16 mouse cellular contexts compared by ENCODE assay signal in the genomic region with DNA sequence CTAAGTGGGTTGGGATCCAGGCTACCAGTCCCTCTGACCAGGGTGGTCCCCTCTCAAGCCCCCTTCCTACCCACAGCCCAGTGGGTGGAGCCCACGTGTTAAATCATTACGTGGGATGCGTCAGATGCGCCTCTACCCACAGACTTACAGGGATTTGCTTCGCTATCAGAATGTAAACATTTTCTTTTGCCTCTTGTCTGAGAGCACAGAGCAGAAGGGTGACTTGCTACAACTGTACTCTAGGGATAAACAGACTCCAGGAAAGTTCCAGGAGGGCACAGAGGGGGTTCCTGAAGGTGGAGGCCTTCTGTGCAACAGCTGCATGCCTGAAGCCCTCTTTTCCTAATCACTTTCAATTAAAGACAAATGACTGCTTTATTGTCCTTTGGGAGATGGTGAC.
DNase-seq lines count a peak whose midpoint lies in the region; ATAC-seq and TF ChIP-seq lines count a peak whose summit lies in the region.
"Had no signal": no experiment of that assay in that cellular context is flagged by ENCODE, and none has a peak within 500 bp of the region (broad histone marks: within the 10 kb centered on the region; RNA-seq: fewer than 3 reads in every experiment).

No protein-coding gene starts in this region.

- 23% methylated on average over 5 of the region's 5 CpGs for WGBS in heart, embryonic 10.5 days
- 69% methylated on average over 5 of the region's 5 CpGs for WGBS in heart, adult 2 months
- WGBS in kidney, embryonic 16.5 days: 42% methylated on average over 5 of the region's 5 CpGs
- WGBS in liver, postnatal 0 days (ENCODE audit: insufficient replicate concordance): 62% methylated on average over 5 of the region's 5 CpGs

- H3K36me3 ChIP-seq in heart, embryonic 10.5 days: 0 out of 2 replicates have a peak, but pooled peaks cover 7% of the 10 kb centered on the region
- H3K36me3 ChIP-seq in heart, adult 2 months (ENCODE audit: control insufficient read depth, insufficient read depth, low read length): peaks cover 2% of the 10 kb centered on the region; the same call in 1 of the 2 replicates
- H3K36me3 ChIP-seq in kidney, embryonic 16.5 days (ENCODE audit: insufficient read depth, low read length): peaks cover 10% of the 10 kb centered on the region; the same call in 1 of the 2 replicates
- H3K36me3 ChIP-seq in liver, postnatal 0 days (replicated peaks; ENCODE audit: insufficient read depth, low read length): peaks cover 3% of the 10 kb centered on the region; the same call in 1 of the 2 replicates
- H3K36me3 ChIP-seq: hindbrain, embryonic 10.5 days; midbrain, embryonic 12.5 days had no signal

- no peaks in the 10 kb centered on the region for H3K27me3 ChIP-seq in heart, embryonic 10.5 days (ENCODE audit: insufficient read depth, poor library complexity, severe bottlenecking)
- H3K27me3 ChIP-seq in heart, adult 2 months (ENCODE audit: control insufficient read depth, insufficient read depth, low read length): no peaks in the 10 kb centered on the region
- no peaks in the 10 kb centered on the region for H3K27me3 ChIP-seq in kidney, embryonic 16.5 days (ENCODE audit: insufficient read depth, low read length)
- no peaks in the 10 kb centered on the region for H3K27me3 ChIP-seq in liver, postnatal 0 days (ENCODE audit: insufficient read depth, low read length)
- H3K27me3 ChIP-seq: embryonic facial prominence, embryonic 12.5 days; midbrain, embryonic 12.5 days had no signal

- ATAC-seq in kidney, embryonic 16.5 days (ENCODE audit: low FRiP score, low TSS enrichment): no peak
- ATAC-seq in liver, postnatal 0 days: peak; percentile 30; the same call in 1 of the 2 replicates
- no peak for ATAC-seq in erythroid progenitor cell, adult 5-6 weeks (replicated peaks; ENCODE audit: low FRiP score, poor library complexity, severe bottlenecking)

- no peak for TF ChIP-seq CTCF in heart, adult 2 months (IDR thresholded peaks at IDR 0.05)
- no peak for TF ChIP-seq CTCF in bone marrow macrophage, adult 2 months (IDR thresholded peaks at IDR 0.05; ENCODE audit: low read depth, low read length)
- TF ChIP-seq CTCF in liver, postnatal 0 days (IDR thresholded peaks at IDR 0.05; ENCODE audit: low read depth): no peak

- DNase-seq in heart, embryonic 10.5 days (ENCODE audit: low spot score): no peak
- DNase-seq in heart, adult 2 months: no peak
- no peak for DNase-seq in kidney, postnatal 4 days
- DNase-seq in liver, postnatal 0 days: no peak
- no peak for DNase-seq in layer of hippocampus, adult 18-20 months (ENCODE audit: low spot score in 2 of 2)
- DNase-seq: cerebellum, adult 8-10 months; gastrocnemius, adult 2 months; left cerebral cortex, postnatal 4 days; right cerebral cortex, postnatal 4 days had no signal

- intact Hi-C loops in heart, adult 2 months (cut with DNase I): no loop called here

- no peak overlapping the region for H3K4me3 ChIP-seq in heart, embryonic 10.5 days
- no peak overlapping the region for H3K4me3 ChIP-seq in heart, adult 2 months
- H3K4me3 ChIP-seq in kidney, embryonic 16.5 days (ENCODE audit: low read length): no peak overlapping the region
- no peak overlapping the region for H3K4me3 ChIP-seq in bone marrow macrophage, adult 2 months (ENCODE audit: insufficient read depth, low read length)
- no peak overlapping the region for H3K4me3 ChIP-seq in liver, postnatal 0 days (ENCODE audit: low read depth, low read length)
- H3K4me3 ChIP-seq: embryonic facial prominence, embryonic 12.5 days; gastrocnemius, adult 2 months; hindbrain, embryonic 10.5 days; layer of hippocampus, adult 2 months; midbrain, embryonic 12.5 days had no signal

- no peak for TF ChIP-seq POLR2A in heart, adult 2 months (IDR thresholded peaks at IDR 0.05; ENCODE audit: insufficient read depth, low read depth, low read length)
- no peak for TF ChIP-seq POLR2A in bone marrow macrophage, adult 2 months (IDR thresholded peaks at IDR 0.05; ENCODE audit: borderline replicate concordance, low read depth, low read length)

- H3K79me2 ChIP-seq in heart, adult 2 months (replicated peaks; ENCODE audit: control insufficient read depth, insufficient read depth, low read length): no peaks in the 10 kb centered on the region

- no peak for TF ChIP-seq EP300 in heart, adult 2 months (IDR thresholded peaks at IDR 0.05; ENCODE audit: insufficient read depth, low read depth, low read length)
- TF ChIP-seq EP300 in liver, postnatal 0 days (IDR thresholded peaks at IDR 0.05; ENCODE audit: low read depth): no peak

- H3K4me2 ChIP-seq in kidney, embryonic 16.5 days (replicated peaks; ENCODE audit: low read depth, low read length): no peak overlapping the region
- no peak overlapping the region for H3K4me2 ChIP-seq in liver, postnatal 0 days (ENCODE audit: low read depth, low read length)
- H3K4me2 ChIP-seq: embryonic facial prominence, embryonic 12.5 days; midbrain, embryonic 12.5 days had no signal

- H3K9me3 ChIP-seq in heart, embryonic 10.5 days: no peaks in the 10 kb centered on the region
- H3K9me3 ChIP-seq in kidney, embryonic 16.5 days (ENCODE audit: low read length): no peaks in the 10 kb centered on the region
- H3K9me3 ChIP-seq in liver, postnatal 0 days (ENCODE audit: low read length): no peaks in the 10 kb centered on the region
- H3K9me3 ChIP-seq: embryonic facial prominence, embryonic 12.5 days; hindbrain, embryonic 10.5 days; midbrain, embryonic 12.5 days had no signal

- H3K27ac ChIP-seq in heart, embryonic 10.5 days: 0 out of 2 replicates have a peak overlapping the region, but pooled peaks have one; percentile 7
- H3K27ac ChIP-seq in heart, adult 2 months: no peak overlapping the region
- H3K27ac ChIP-seq in kidney, embryonic 16.5 days (ENCODE audit: low read length): peak overlapping the region; percentile 0; the same call in 1 of the 2 replicates
- H3K27ac ChIP-seq in bone marrow macrophage, adult 2 months (ENCODE audit: insufficient read depth, low read depth, low read length): peak overlapping the region; percentile 76
- H3K27ac ChIP-seq in liver, postnatal 0 days (ENCODE audit: low read depth): peak overlapping the region; percentile 69
- H3K27ac ChIP-seq: embryonic facial prominence, embryonic 12.5 days; gastrocnemius, adult 2 months; hindbrain, embryonic 10.5 days; layer of hippocampus, adult 2 months; midbrain, embryonic 12.5 days had no signal

- peaks cover 8% of the 10 kb centered on the region; the same call in 1 of the 2 replicates for H3K4me1 ChIP-seq in heart, embryonic 10.5 days
- no peaks in the 10 kb centered on the region; the same call in 1 of the 2 replicates for H3K4me1 ChIP-seq in heart, adult 2 months (ENCODE audit: control insufficient read depth, insufficient read depth, low read length)
- peaks cover 7% of the 10 kb centered on the region; the same call in 1 of the 2 replicates for H3K4me1 ChIP-seq in kidney, embryonic 16.5 days (ENCODE audit: insufficient read depth, low read length)
- peaks cover 41% of the 10 kb centered on the region for H3K4me1 ChIP-seq in bone marrow macrophage, adult 2 months (ENCODE audit: control insufficient read depth, insufficient read depth, low read length)
- H3K4me1 ChIP-seq in liver, postnatal 0 days (ENCODE audit: insufficient read depth): peaks cover 6% of the 10 kb centered on the region
- H3K4me1 ChIP-seq: hindbrain, embryonic 10.5 days; midbrain, embryonic 12.5 days had no signal

- no peak overlapping the region for H3K9ac ChIP-seq in heart, adult 2 months (ENCODE audit: low read depth, low read length)
- no peak overlapping the region for H3K9ac ChIP-seq in kidney, embryonic 16.5 days (replicated peaks; ENCODE audit: low read length)
- H3K9ac ChIP-seq in liver, postnatal 0 days (replicated peaks): no peak overlapping the region
- H3K9ac ChIP-seq: embryonic facial prominence, embryonic 12.5 days; midbrain, embryonic 12.5 days had no signal
